Mouse (Mus musculus) lung, adult 18-20 months (tissue): ENCODE data around the gene Acat2.
"Not testable (repeated sequence)": the region's sequence is repeated elsewhere in the genome, so short reads cannot be mapped to it uniquely, and the experiment has no call there.

Experiments used
- DNase-seq, 2 experiments: peaks; one replicate each; pipeline ENCODE4 v3.0.0; 2022; ENCODE audit warnings: mixed read lengths in 2 of 2

Gene Acat2

DNA sequence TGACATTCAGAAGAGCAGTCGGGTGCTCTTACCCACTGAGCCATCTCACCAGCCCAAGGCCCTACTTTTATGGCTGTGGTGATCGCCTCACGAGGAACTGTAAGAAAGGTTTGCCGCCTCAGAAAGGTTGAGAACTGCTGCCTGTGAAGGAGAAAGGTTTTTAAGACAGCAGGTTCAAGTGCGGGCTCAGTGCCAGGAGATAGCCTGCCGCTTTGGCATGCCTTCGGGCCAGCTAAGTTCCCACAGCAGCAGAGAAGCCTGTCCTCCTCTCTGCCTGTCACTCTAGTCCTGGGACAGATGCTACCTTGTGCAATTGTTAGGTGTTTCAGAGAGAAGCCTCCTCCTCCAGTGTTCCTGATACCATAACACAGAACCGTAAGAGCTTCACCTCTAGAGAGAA is 3.9 kb downstream of the Acat2 start:
- DNase-seq, result no peak

DNA sequence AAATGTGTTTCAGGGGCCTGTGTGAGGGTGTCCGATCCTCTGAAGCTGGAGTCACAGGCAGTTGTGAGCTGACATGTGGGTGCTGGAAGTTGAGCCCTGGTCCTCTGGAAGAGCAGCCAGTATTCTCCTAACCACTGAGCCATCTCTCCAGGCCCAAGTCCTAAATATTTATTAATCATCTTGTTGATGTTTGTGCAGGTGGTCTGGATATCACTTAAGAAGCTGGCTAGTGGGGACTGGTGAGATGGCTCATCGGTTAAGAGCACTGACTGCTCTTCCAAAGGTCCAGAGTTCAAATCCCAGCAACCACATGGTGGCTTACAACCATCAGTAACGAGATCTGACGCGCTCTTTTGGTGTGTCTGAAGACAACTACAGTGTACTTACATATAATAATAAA is 10.9 kb downstream of the Acat2 start:
- no peak for DNase-seq

DNA sequence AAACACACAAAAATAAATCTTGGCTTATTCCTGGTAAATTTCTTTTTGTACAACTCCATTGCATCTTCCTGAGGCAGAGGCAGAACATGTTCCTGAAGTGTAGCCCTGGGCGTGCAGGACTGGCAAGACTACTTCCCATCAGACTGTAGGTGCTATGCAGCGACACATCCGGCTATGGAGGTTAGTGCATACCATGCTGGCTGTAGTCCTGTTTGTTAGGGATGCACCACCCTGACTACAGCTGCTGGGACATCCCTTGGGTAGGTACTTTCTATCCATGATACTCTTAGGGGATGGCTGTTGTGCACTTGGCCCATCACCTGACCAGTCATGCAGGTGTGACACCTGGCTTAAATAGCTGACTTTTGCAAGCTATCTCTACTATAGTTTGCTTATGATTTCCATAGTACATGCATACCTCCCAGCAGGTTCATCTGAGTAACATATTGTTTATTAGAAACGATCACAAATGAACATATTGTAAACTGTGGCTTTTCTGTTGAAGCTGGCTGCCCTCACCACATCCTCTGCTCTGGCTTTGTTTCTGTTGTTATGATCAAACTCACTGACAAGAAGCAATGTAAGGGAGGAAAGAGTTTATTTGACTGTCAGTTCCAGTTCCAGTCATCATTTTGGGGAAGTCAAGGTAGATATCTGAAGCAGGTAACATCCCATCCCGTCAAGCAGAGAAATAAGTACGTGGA is 17.9 kb downstream of the Acat2 start:
- DNase-seq, result no peak

DNA sequence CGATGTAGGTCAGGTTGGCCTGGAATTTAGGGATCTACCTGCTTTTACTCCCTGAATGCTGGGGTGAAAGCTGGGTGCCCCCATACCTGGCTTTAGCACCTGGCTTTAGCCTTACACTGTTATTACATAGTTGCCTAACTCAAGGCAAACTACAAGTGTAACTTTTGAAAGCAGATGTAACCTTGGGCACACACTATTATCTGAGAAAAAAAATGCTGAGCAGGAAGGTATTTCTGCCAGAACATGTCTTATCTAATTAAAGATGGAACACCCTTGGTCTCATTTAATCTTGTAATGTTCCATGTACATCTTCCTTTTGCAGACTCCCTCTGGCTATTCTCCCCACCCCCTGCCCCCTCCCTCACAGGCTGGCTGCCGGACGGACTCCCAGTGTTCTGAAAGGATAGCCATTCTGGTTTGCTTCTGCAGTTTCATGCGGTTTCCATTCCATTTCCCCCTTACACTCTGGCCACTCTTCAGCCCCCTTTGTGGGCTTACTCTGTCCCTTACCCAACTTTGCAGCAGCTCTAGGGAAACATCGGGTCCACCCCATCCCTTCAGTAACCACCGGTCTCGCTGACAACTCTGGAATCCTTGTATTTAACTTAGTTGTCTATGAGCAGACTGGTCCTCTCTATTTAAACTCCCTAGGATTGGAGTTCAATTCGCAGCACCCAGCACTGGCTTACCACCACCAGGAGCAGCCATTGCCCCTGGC is 18.8 kb downstream of the Acat2 start:
- DNase-seq, result no peak

DNA sequence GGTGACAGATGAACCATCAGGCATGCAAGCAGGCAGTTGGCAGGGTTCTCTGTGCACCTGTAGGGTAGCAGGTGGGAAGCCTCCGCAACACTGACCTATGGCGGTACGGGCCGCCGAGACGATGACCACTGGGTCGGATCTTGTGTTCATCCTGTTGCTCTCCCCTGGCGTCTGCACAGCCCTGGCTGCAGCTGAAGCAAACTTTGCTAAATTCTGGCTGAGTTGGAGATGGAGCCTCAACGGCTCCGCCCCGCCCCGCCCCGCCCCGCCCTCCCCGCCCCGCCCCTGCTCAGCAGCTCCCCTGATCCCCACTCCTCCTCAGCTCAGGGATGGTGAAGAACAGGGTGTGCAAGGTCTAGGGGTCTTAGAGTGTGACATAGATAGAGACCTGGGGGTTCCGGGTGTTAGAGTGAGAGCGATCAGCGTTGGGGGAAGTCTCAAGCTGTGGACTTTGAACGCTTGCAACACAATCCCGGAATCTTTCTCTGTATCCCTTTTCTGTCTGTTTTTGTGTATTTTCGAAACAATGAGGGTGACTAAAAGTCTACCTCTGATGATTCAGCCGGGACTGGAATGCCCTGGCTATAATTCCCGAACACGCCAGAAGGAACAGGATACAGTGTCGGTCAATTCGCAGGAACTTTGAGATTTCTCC is 20.3 kb downstream of the Acat2 start, which contains the start of gene Acat3:
Gene Acat3 (minus strand): TSS at position 450 of the 655 bp plus-strand sequence.
- no peak for DNase-seq

DNA sequence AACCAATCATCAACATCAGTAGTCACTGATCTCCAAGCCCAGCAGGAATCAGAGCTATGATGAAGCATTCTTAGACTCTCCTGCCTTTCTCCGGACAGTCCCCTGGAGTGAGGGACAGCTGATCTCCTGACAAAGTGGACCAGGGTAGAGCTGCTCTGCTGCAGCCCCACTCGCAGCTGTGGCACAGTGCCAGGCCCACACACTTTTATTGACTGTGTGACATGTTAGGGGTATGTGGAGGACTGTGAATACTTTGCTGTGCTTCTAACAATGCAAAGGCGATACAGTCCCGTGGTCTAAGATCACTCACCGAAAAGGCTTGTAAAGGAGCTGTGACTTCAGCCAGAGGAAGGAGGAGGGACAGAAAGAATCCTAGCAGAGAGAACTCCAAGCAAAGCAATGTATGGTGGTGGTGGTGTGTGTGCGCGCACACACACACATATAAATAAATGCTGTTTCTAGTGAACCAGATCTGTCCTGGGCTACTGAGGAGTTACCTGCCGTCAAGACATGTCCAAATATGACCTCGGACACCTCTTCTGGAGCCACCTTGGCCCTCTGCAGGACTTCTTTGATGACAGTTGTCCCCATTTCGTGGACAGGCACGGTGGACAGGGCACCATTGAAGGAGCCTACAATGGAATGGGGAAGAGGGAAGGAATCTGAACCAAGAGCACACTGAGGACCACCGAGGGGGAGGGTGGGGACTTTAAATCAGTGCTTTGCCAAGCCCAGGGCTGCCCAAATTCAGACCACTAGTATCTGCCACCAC is 21.0 kb downstream of the Acat2 start:
- not testable (repeated sequence) for DNase-seq

DNA sequence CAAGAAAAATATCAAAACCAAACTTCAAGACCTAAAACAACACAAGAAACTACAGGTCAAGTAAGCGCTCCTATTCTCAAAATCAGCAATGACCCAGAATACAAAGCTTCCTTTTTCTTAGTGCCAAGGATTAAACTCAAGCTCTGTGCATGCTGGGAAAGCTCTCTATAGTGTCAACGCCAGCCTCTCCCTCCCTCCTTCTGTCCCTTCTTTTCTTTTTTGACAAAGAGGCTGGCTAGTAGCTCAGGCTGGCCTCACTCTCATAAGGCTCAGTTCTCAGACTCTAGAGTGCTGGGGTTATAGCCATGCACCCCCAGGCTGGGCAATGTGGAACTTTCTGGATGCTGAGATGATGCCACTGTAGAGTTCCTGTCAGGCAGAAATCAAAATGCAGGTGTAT is 22.5 kb downstream of the Acat2 start:
- no peak for DNase-seq

DNA sequence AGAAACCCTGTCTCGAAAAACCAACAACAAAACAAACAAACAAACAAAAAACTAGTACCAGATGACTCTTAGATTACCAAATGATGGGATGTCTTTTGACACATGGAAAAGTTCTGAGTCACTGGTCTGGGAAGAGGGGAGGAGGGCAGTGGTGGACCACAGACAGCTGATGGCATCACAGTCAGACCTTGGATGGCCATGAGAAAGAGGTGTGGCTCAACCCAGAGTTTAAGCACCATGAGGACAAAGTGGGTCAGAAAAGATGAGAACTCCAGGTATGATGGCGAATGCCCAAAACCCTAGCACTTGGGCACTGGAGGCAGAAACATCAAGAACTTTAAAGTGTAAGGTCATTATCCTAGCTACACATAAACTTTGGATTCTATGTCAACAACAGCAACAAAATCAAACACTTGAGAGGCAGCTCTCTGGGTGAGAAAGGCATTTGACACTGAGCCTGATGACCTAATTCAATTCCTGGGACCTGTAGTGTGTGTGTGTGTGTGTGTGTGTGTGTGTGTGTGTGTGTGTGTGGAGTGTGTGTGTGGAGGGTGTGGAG is 23.1 kb downstream of the Acat2 start:
- no peak for DNase-seq

DNA sequence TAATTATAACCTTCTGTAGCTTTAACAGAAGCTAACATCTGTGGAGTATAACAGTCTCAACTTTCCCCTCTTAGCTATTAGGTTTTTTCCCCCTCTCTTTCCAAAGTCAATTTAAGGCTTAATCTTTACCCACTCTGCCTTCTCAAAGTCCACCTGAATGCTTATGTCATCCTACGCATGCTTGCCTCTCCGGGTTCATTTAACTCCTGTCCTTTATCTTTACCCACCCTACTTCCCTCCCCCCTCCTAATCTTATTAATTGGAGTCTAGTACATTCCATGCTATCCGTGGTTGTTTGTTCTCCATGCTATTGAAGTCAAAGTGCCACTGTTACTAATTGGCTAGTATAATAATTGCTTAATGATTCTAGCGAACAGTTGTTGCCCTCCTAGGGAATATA is 24.8 kb downstream of the Acat2 start:
- DNase-seq, result no peak

DNA sequence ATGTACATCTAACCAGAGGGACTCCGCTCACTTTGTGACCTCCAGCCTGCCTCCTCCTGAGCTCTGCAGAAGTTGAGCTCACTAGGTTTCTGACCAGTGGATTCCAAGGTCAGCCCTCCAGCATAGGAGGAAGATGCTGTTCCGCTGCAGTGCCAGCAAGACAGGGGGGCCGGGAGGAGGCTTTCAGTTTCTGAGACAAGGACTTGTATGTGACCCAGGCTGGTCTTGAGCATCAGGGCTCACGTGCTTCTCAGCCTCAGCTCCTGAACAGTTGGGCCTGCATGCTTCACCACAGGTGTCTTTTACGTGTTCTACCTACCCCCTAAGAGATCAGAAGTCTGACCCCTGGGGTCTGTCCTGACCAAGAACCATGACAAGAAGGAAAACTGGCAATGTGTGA is 29.0 kb downstream of the Acat2 start:
- DNase-seq, result not testable (repeated sequence)

DNA sequence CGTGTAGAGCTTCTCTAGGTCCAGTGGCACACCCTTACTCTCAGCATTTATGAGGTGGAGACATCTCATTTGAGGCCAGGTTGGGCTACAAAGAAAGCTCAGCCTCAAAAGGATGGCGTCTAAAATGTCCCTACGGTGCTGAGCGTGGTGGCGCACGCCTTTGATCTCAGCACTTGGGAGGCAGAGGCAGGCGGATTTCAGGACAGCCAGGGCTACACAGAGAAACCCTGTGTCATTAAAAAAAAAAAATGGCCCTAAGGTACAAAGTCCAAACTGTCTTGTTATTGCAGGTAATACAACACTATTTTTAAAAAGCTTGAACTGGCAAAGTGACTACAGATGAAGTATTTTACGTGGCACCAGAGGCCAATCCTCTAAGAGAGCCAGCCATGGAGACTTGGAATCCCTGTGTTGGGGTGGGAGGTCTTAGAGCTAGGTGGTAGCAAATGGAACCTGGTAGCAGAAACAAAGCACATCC is 34.8 kb downstream of the Acat2 start:
- no peak for DNase-seq

DNA sequence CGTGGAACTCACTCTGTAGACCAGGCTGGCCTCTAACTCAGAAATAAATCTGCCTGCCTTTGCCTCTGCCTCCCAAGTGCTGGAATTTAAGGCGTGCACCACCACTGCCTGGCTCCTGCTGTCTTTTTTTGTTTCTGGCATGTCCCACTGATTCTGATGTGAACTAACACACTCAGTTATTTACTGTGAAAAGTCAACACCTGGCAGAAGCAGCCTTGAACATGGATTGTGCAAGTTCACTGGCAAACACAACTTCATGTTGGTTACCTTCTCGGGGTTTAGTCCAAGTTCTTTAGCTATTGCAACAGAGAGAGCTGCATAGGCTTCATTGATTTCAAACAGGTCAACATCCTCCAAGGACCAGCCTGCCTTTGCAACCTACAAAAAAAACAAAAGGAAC is 35.5 kb downstream of the Acat2 start:
- DNase-seq, result peak; percentile 59 to 72

DNA sequence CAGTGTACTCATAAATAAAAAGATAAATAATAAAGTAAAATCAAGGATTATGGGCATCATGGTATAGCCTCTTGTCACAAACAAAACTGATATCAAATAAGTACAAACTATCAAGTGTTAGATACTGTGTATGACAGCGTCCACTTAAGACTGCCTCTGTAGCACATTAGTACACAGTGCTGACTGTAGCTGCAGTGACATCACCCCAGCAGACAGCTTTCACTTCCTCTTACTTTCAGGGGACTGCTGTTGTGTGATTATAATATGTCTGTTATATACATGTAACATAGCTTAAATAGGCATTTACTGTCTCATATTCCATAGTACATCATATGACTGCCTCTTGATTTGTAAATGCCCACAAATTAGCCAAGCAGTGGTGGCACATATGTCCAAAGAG is 39.5 kb downstream of the Acat2 start:
- no peak for DNase-seq

DNA sequence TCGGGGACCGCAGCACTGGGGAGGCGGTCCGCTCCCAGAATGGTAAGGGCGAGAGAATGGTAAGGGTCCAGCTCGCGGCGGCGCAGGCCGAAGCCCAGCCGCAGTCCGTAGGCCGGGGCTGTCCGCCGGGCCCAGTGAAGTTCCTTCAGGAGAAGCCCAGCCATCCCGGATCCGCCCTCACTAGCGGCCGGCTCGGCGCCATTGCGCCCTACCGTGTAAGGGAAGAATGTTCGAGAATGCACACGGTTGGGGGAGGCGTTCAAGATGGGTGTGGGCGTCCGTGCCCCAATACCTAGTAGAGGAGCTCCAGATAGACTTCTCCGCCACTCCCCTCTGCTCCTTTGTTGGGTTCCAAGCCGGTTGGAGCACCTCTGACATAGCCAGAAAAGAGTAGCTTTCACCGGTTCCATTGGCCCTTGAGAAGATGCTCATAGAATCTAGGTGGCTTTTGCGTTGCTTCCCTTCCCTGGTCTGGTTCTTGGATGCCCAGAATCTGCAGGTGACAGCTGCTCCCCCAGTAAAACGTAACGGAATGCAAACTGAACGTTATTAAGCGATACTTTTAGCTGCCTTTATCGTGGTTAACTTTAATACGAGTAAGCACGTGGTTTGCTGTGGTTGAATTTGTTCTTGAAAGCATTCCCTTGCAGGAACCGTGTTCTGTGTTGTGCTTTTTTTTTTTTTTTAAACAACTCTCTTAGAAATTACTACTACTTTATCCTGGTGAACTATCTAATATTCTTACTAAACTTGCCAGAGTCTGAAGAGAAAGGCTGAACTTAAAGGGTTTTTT is 43.8 kb downstream of the Acat2 start:
- peak in 1 of 2 experiments; percentile 46 for DNase-seq

DNA sequence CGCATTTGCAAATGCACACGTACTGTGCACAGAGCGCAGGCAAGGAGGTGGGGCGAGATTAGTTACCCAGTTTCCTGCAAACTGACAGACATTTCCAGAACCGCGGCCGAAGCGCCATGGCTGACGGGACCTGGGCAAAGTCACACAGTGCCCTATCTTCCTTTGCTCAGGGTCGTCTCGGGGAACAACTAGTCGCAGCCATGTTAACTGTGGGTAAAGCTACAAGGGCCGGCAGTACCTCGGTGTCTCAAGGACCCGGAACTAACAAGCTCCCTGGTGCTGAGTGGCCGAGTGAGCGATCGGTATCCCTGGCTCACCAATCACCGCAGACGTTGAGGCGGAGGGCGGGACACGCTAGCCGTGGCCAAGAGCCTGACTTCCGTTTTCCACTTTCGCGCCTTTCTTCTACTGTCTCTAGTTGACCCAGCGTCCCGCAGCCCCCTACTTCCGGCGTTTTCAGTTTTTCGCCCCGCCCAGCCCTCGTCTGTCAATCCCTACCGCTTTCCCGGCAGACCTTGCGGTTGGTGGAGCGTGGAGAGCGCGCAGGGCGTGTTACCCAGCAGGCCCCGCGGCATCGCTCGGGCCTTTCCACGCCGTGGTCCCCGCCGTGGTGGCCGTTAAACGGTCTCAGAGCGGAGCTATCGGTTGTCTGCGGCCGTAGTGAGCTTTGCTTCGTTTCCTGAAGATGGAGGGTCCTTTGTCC is 44.5 kb downstream of the Acat2 start, which contains the start of gene Mrpl18:
Gene Mrpl18 (minus strand): TSS at position 465 of the 703 bp plus-strand sequence.
- peak; percentile 100 for DNase-seq

DNA sequence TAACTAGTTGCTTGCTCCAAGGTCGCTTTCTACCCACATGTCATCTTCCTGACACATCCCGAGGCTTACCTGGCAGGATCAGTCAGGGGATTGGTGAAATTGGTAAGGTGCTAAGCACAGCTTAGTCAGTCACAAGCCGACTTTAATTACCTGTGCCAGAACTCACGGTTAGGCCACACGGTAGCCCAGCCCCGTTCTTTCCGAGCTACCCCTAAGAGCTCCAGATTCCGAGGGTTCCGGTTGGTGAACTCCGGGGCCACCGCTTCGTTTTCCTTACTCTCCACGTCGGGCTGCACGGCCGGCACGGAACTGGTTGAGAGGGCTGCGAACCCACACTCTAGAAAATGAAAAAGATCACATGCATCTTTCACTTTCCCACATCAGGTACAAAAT is 45.1 kb downstream of the Acat2 start, which contains the start of gene Tcp1:
Gene Tcp1 (plus strand): TSS at position 214 of the 393 bp plus-strand sequence.
- no peak for DNase-seq

DNA sequence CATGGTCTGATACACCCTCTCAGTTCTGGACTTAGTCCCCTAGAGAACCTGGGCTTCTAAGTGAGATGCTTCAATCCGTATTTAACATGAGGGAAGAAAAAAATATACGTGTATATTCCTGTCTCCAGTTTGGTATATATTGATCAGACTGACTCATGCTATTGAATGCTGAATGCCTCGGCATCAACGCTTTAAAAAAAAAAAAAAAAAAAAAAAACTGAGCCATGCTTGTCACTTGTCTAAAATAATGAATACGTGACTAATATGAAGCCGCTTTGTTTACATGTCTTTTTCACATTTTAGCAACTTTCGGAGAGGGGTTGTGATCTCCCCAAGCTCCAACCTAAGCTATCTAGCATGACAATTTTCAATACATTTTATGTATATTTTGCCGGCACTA is 50.2 kb downstream of the Acat2 start:
- DNase-seq, result no peak

DNA sequence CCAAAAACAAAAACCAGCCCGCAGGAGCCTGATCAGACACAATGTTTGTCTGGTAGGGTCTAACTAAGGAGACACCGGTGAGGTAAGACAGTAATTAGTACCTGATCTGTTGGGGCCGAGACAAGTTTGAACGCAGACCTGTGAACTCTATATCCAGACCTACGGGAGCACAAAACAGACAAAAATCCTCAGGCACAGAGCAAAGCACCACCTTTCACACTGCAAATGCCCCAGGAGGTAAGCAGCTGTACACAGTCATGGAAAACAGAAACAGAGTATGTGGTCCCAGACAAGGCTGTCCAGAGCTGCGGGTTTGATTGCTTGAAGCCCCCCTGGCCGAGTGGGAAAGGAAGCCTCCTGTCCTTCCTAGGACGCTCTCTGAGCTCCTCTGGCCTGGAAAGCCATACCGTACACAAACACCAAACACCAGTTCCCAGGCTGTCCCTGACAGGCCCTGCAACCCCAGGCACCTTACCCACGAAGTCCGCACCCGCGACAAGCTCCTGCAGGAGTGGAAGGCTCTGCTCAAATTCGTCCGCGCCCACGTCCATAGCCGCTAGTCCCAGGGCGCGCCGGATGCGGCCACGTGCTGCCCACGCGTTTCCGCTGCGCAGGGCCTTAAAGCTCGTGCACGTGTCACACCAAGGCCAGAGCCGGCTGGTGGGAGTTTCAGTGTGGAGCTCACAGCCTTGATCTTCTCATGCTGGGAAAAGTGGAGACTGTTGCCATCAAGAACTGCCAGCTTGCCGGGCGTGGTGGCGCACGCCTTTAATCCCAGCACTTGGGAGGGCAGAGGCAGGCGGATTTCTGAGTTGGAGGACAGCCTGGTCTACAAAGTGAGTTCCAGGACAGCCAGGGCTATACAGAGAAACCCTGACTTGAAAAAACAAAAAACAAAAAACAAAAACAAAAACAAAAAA is 50.9 kb downstream of the Acat2 start, which contains the start of gene Pnldc1:
Gene Pnldc1 (minus strand): TSS at position 870 of the 920 bp plus-strand sequence.
- no peak for DNase-seq

DNA sequence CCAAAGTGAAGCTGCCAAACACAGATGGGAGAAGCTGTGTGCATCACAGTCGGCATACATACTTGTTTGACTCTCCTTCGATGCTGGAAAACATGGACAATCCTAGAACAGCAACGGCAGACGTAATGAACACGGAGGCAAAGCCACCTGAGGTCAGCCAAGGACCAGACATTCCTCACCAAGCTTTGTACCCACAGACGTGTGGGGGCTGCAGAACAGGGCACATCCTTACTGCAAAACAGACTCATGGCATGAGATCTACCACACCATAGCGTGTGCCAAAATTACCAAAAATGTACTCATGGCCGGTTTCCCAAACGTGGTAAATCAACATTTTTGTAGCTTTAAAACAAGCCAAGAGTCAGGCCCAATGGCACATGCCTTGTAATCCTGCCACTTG is 54.1 kb downstream of the Acat2 start:
- DNase-seq, result no peak

DNA sequence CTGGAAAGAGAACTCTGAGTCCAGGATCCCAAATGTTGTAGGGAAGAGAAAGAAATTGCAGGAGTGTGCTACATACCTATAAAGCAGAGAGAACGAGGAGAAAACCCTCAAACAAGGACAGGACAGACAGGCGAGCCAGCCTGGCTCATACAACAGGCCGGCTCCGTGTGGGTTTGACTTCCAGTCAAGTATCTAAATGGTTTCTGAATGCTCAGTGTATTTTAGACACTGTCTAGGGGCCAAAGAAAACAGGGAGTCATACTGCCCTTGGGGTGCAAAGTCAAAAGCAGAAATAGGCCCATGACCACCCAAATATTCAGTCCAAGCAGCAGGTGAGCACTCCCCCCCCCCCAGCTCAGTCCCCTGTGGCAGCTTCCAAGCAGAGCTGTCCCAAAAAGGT is 54.7 kb downstream of the Acat2 start:
- no peak for DNase-seq
